Mouse (Mus musculus): ENCODE data around the gene Prr15l. TPM values are rescaled to one million over a fixed set of nuclear protein-coding genes. Genes with fewer than 3 reads are reported as not detected.

Gene Prr15l
- polyA plus RNA-seq, 1 experiment = not detected

GRCm38 (mm10) chr11:96931327-96932062 is 3.6 kb downstream of the Prr15l start:
- no peak overlapping the region for H3K4me3 ChIP-seq (ENCODE audit: insufficient read depth, low read length)
- H3K4me1 ChIP-seq (ENCODE audit: control insufficient read depth, insufficient read depth, low read length) = no peaks in the 10 kb centered on the region
- no peak for TF ChIP-seq CTCF (IDR thresholded peaks at IDR 0.05; ENCODE audit: borderline replicate concordance, insufficient read depth, low read length)
- TF ChIP-seq POLR2A (IDR thresholded peaks at IDR 0.05; ENCODE audit: low read depth, low read length) = no peak
- H3K27ac ChIP-seq (ENCODE audit: insufficient read depth, low read length) = no peak overlapping the region

GRCm38 (mm10) chr11:96933562-96934276 is 5.8 kb downstream of the Prr15l start:
- Histone ChIP-seq H3K27ac (ENCODE audit: insufficient read depth, low read length) (no peak overlapping the region), H3K4me3 (ENCODE audit: insufficient read depth, low read length) (no peak overlapping the region)
- TF ChIP-seq POLR2A (IDR thresholded peaks at IDR 0.05; ENCODE audit: low read depth, low read length) (no peak), CTCF (IDR thresholded peaks at IDR 0.05; ENCODE audit: borderline replicate concordance, insufficient read depth, low read length) (no peak)

GRCm38 (mm10) chr11:96934921-96935356 is 7.0 kb downstream of the Prr15l start:
- no peak overlapping the region for H3K4me3 ChIP-seq (ENCODE audit: insufficient read depth, low read length)
- TF ChIP-seq CTCF (IDR thresholded peaks at IDR 0.05; ENCODE audit: borderline replicate concordance, insufficient read depth, low read length) (no peak), POLR2A (IDR thresholded peaks at IDR 0.05; ENCODE audit: low read depth, low read length) (no peak)
- H3K27ac ChIP-seq (ENCODE audit: insufficient read depth, low read length) = no peak overlapping the region
- H3K4me1 ChIP-seq (ENCODE audit: control insufficient read depth, insufficient read depth, low read length) = no peaks in the 10 kb centered on the region

More at GRCm38 (mm10) chr11:96933562-96934276, 5.8 kb downstream of the Prr15l start:
- H3K4me1 ChIP-seq (ENCODE audit: control insufficient read depth, insufficient read depth, low read length) = no peaks in the 10 kb centered on the region

- Histone ChIP-seq H3K4me3 (ENCODE audit: insufficient read depth, low read length) (no peak overlapping the region), H3K4me1 (ENCODE audit: control insufficient read depth, insufficient read depth, low read length) (no peaks in the 10 kb centered on the region), H3K27ac (ENCODE audit: insufficient read depth, low read length) (no peak overlapping the region)
- TF ChIP-seq CTCF (IDR thresholded peaks at IDR 0.05; ENCODE audit: borderline replicate concordance, insufficient read depth, low read length) = no peak
- TF ChIP-seq POLR2A (IDR thresholded peaks at IDR 0.05; ENCODE audit: low read depth, low read length) = no peak
Observed at GRCm38 (mm10) chr11:96935872-96936650, 8.2 kb downstream of the Prr15l start.

GRCm38 (mm10) chr11:96937549-96938425 is 9.9 kb downstream of the Prr15l start:
- Histone ChIP-seq H3K4me1 (ENCODE audit: control insufficient read depth, insufficient read depth, low read length) (no peaks in the 10 kb centered on the region), H3K4me3 (ENCODE audit: insufficient read depth, low read length) (no peak overlapping the region), H3K27ac (ENCODE audit: insufficient read depth, low read length) (no peak overlapping the region)
- TF ChIP-seq CTCF (IDR thresholded peaks at IDR 0.05; ENCODE audit: borderline replicate concordance, insufficient read depth, low read length) (peak; percentile 68), POLR2A (IDR thresholded peaks at IDR 0.05; ENCODE audit: low read depth, low read length) (no peak)

- no peak overlapping the region for H3K4me3 ChIP-seq (ENCODE audit: insufficient read depth, low read length)
- H3K4me1 ChIP-seq (ENCODE audit: control insufficient read depth, insufficient read depth, low read length) = no peaks in the 10 kb centered on the region
- no peak overlapping the region for H3K27ac ChIP-seq (ENCODE audit: insufficient read depth, low read length)
- TF ChIP-seq CTCF (IDR thresholded peaks at IDR 0.05; ENCODE audit: borderline replicate concordance, insufficient read depth, low read length) (no peak), POLR2A (IDR thresholded peaks at IDR 0.05; ENCODE audit: low read depth, low read length) (no peak)
Observed at GRCm38 (mm10) chr11:96938426-96938800, 10.5 kb downstream of the Prr15l start.

- Histone ChIP-seq H3K4me1 (ENCODE audit: control insufficient read depth, insufficient read depth, low read length) (no peaks in the 10 kb centered on the region), H3K27ac (ENCODE audit: insufficient read depth, low read length) (no peak overlapping the region), H3K4me3 (ENCODE audit: insufficient read depth, low read length) (no peak overlapping the region)
- TF ChIP-seq CTCF (IDR thresholded peaks at IDR 0.05; ENCODE audit: borderline replicate concordance, insufficient read depth, low read length) (no peak), POLR2A (IDR thresholded peaks at IDR 0.05; ENCODE audit: low read depth, low read length) (no peak)
Observed at GRCm38 (mm10) chr11:96940578-96941465, 12.9 kb downstream of the Prr15l start.

- H3K4me3 ChIP-seq (ENCODE audit: insufficient read depth, low read length) = no peak overlapping the region
- TF ChIP-seq CTCF (IDR thresholded peaks at IDR 0.05; ENCODE audit: borderline replicate concordance, insufficient read depth, low read length) = no peak
- no peak for TF ChIP-seq POLR2A (IDR thresholded peaks at IDR 0.05; ENCODE audit: low read depth, low read length)
- H3K4me1 ChIP-seq (ENCODE audit: control insufficient read depth, insufficient read depth, low read length) = no peaks in the 10 kb centered on the region
- H3K27ac ChIP-seq (ENCODE audit: insufficient read depth, low read length) = no peak overlapping the region
Observed at GRCm38 (mm10) chr11:96941989-96942590, 14.2 kb downstream of the Prr15l start.

Data from embryonic fibroblast, embryonic 13.5 days (primary cell).